Mouse (Mus musculus) midbrain, embryonic 12.5 days (tissue): Measurements from ENCODE around the gene Tmem150a. TPM values are rescaled to one million over a fixed set of nuclear protein-coding genes. Genes with fewer than 3 reads are reported as not detected.

Experiments
- ATAC-seq: fragments of 200-750 bp; cut with Nextera tagmentation; 2 replicates; pipeline ENCODE4 v1.8.0; 2017; ENCODE audit warnings: low read depth, moderate TSS enrichment, moderate library complexity; ENCODE audit not compliant: low FRiP score
- H3K27ac ChIP-seq: fragments of 300-500 bp; sonication (generic); replicated peaks from 2 replicates; pipeline ENCODE4 v1.5.1; 2016; ENCODE audit warnings: mild to moderate bottlenecking
- H3K27me3 ChIP-seq: fragments of 300-500 bp; sonication (generic); 2 replicates; pipeline ENCODE4 v1.6.1; 2016; ENCODE audit warnings: mild to moderate bottlenecking
- H3K36me3 ChIP-seq: fragments of 300-500 bp; sonication (generic); 2 replicates; pipeline ENCODE4 v1.6.1; 2016
- H3K4me1 ChIP-seq: fragments of 300-500 bp; sonication (generic); 2 replicates; pipeline ENCODE4 v1.6.1; 2016
- H3K4me2 ChIP-seq: fragments of 300-500 bp; sonication (generic); replicated peaks from 2 replicates; pipeline ENCODE4 v1.6.1; 2016; ENCODE audit warnings: mild to moderate bottlenecking, moderate library complexity
- H3K4me3 ChIP-seq: fragments of 300-500 bp; sonication (generic); 2 replicates; pipeline ENCODE4 v1.5.1; 2016; ENCODE audit warnings: mild to moderate bottlenecking
- H3K9ac ChIP-seq: fragments of 300-500 bp; sonication (generic); replicated peaks from 2 replicates; pipeline ENCODE4 v1.6.1; 2016; ENCODE audit warnings: mild to moderate bottlenecking, moderate library complexity
- H3K9me3 ChIP-seq: fragments of 300-500 bp; sonication (generic); 2 replicates; pipeline ENCODE4 v1.6.1; 2016; ENCODE audit warnings: mild to moderate bottlenecking
- WGBS: fragments of 180-500 bp; shearing (Covaris S2); methylation state at CpG from one replicate; pipeline ENCODE4 v1.1.7; 2016; 5-methylcytosine and 5-hydroxymethylcytosine counted together
- polyA plus RNA-seq: library from polyadenylated mRNA; unstranded; fragments of >200 nt; fragmentation: Nextera tagmentation; extraction: Ambion mirVana; gene quantifications from 2 replicates; pipeline ENCODE4 v1.2.1, GENCODE M21; 2016

Gene Tmem150a
- polyA plus RNA-seq, 1 experiment from 2014 or later: 8.2 TPM

DNA sequence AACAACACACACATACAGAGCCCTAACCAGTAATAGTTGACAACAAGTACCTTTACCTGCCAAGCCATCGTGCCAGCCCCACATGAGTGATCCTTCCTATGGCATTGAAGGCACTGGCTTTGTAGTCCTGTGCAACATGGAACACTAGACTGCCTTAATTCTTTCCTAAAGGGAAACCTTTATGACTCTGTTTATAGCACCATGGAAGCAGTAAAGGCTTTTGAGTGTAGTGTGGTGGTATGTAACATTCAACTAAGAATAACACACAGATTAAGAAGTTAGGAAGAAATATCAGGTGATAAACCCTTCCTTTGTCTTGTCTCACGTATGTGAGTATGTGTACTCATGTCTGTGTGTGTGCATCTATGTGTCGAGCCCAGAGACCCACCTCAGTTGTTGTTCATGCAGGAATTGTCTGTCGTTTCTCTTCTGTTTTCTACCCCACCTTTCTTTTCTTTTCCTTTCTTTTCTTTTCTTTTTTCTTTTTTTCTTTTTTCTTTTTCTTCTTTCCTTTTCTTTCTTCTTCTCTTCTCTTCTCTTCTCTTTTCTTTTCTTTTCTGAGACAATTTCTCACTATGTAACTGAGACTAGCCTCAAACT lies 11.7 kb downstream of the Tmem150a start, which contains the start of gene Rnf181:
Rnf181 (minus strand) TSS at position 113 of the 600 bp plus-strand sequence.
- no peak for ATAC-seq
- H3K4me2 ChIP-seq: no peak within 1 kb of the TSS
- no peaks in the 10 kb centered on the region for H3K36me3 ChIP-seq
- H3K9ac ChIP-seq: no peak within 1 kb of the TSS
- H3K9me3 ChIP-seq: no peaks in the 10 kb centered on the region
- peaks cover 3% of the 10 kb centered on the region for H3K27me3 ChIP-seq
- 74% methylated on average over 4 of the region's 4 CpGs for WGBS
- no peak within 1 kb of the TSS for H3K4me3 ChIP-seq
- H3K4me1 ChIP-seq: no peaks in the 10 kb centered on the region; the same call in 1 of the 2 replicates
- H3K27ac ChIP-seq: no peak within 1 kb of the TSS

DNA sequence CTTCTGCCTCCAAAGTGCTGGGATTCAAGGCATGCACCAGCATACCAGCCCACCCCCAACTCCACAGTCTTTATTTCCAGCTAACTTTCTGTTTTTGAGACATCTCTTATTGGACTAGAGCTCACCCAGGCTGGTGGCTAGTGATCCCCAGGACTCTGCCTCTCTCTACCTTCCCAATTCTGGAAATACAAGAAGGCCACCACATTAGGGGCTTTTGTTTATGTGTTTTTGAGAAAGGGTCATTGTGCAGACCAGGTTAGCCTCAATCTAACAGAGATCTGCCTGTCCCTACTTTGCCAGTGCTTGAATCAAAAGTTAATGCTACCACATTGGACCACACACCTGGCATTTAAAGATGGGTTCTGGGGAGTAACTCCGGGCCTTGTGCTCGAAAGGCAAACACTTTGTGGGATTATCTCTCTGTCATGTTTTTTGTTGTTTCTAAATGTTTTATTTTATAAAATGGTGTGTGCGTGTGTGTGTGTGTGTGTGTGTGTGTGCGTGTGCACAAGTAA lies 12.3 kb downstream of the Tmem150a start:
- Histone ChIP-seq H3K9me3 (no peaks in the 10 kb centered on the region), H3K4me3 (no peak overlapping the region), H3K9ac (no peak overlapping the region), H3K4me2 (no peak overlapping the region), H3K4me1 (no peaks in the 10 kb centered on the region; the same call in 1 of the 2 replicates), H3K27me3 (peaks cover 3% of the 10 kb centered on the region), H3K27ac (no peak overlapping the region), H3K36me3 (no peaks in the 10 kb centered on the region)
- WGBS: 70% methylated on average over 4 of the region's 4 CpGs
- ATAC-seq: no peak

DNA sequence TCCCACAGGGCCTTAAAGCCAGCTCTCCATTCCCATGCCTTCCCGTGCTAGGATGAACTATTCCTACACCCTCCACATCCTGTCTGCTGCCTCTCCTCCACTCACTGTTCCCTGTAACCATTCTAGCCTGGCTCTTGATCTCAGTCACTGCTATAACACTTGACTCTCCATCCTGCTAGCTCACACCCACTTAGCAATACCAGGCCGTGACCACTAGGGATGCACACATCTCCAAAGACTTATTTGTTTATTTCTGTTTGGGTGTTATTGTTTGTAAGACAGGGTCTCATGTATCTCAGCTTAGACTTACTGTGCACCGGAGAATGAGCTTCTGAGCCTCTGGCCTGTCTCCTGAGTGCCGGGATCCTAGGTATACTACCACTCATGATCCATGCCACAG lies 14.3 kb downstream of the Tmem150a start:
- no peaks in the 10 kb centered on the region for H3K9me3 ChIP-seq
- no peak for ATAC-seq
- WGBS: 83% methylated on average over 4 of the region's 4 CpGs
- H3K4me1 ChIP-seq: no peaks in the 10 kb centered on the region
- H3K36me3 ChIP-seq: no peaks in the 10 kb centered on the region
- no peak overlapping the region for H3K27ac ChIP-seq
- peaks cover 3% of the 10 kb centered on the region for H3K27me3 ChIP-seq
- no peak overlapping the region for H3K9ac ChIP-seq
- H3K4me3 ChIP-seq: no peak overlapping the region
- H3K4me2 ChIP-seq: no peak overlapping the region

DNA sequence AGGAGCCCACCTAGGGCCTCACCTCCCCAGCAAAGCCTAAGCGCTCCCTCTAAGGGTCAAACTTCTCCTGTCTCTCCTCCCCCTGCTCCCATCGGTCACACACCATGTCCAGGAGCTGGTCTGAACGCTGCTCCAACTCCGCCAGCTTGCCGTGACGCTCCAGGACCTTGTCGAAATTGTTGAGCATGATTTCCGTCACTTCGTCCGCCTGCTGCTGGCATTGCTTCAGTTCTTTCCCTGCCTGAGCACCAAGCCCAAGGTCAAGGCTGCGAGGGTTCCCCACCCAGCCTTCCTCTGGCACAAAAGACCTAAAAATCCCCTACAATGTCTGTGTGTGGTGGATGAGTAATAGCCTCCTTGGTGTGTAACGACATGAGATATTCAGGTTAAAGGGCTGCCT lies 14.8 kb downstream of the Tmem150a start:
- Histone ChIP-seq H3K9me3 (no peaks in the 10 kb centered on the region), H3K27ac (no peak overlapping the region), H3K27me3 (no peaks in the 10 kb centered on the region; the same call in 1 of the 2 replicates), H3K36me3 (no peaks in the 10 kb centered on the region), H3K4me1 (no peaks in the 10 kb centered on the region), H3K4me2 (no peak overlapping the region), H3K9ac (no peak overlapping the region), H3K4me3 (no peak overlapping the region)
- WGBS: 86% methylated on average over 12 of the region's 12 CpGs
- no peak for ATAC-seq

DNA sequence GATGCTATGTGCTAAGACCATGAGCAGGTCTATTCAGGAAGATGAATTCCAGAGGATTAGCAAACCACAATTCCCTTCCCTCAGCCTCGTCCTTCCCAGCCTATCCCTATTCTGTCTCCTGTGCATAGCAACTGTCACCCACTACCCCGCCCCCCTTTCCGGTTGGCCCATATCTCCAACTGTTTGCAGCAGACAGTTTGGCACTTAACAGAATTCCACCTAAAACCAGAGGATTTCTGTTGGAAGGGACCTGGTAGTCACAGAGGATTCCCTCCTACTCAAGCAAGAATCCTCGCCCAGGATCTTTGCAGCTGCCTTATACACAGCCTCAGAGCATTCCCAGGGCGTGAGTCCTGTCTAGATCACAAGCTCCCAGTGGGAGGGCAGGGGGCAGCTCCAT lies 15.9 kb downstream of the Tmem150a start:
- Histone ChIP-seq H3K27ac (no peak overlapping the region), H3K9me3 (no peaks in the 10 kb centered on the region), H3K4me1 (no peaks in the 10 kb centered on the region), H3K36me3 (no peaks in the 10 kb centered on the region), H3K9ac (no peak overlapping the region), H3K4me3 (no peak overlapping the region), H3K4me2 (no peak overlapping the region), H3K27me3 (no peaks in the 10 kb centered on the region; the same call in 1 of the 2 replicates)
- no peak for ATAC-seq
- WGBS: 41% methylated on average over 5 of the region's 5 CpGs

DNA sequence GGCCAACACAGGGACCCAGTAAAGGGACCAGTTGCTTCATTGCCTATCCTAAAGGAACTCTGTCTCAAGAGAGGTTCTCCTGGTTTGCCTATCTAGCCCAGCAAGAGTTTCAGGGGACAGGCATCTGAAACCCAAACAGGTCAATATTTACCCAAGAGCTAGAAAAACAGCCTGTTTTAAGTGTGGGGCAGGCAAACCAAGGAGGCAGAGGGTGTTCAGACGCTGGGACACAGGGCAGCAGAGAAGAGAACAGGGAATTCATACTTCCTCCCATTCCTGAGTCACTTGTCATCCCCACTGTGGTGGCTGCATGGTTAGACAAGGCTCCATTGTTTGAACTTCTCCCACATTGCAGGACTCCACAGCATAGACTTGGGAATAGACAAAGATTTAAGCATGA lies 16.3 kb downstream of the Tmem150a start:
- ATAC-seq: no peak
- Histone ChIP-seq H3K4me3 (no peak overlapping the region), H3K36me3 (no peaks in the 10 kb centered on the region), H3K27ac (no peak overlapping the region), H3K4me2 (no peak overlapping the region), H3K9me3 (no peaks in the 10 kb centered on the region), H3K9ac (no peak overlapping the region), H3K4me1 (no peaks in the 10 kb centered on the region), H3K27me3 (no peaks in the 10 kb centered on the region)
- 52% methylated on average over 1 of the region's 1 CpGs for WGBS

DNA sequence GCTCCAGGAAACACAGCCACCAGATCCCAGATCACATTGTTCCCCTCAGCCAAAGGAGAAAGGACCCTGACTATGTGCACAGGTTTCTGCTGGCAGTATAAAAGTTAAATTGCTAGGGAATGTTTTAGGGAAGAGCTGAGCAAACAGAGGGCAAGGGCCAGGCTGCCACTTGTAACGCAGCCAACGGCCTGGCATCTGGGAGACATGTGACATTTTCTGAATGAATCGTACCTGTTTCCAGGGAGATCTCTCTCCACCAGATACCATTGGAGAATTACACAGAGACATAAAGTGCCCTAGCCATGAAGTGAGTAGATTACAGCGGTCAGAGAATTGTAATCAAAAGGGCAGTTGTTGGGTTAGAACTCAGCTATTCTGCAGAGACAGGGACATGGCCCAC lies 17.9 kb downstream of the Tmem150a start:
- Histone ChIP-seq H3K4me2 (no peak overlapping the region), H3K9me3 (no peaks in the 10 kb centered on the region), H3K4me3 (no peak overlapping the region), H3K27ac (no peak overlapping the region), H3K9ac (no peak overlapping the region), H3K4me1 (no peaks in the 10 kb centered on the region), H3K36me3 (no peaks in the 10 kb centered on the region), H3K27me3 (peaks cover 5% of the 10 kb centered on the region; the same call in 1 of the 2 replicates)
- no peak for ATAC-seq
- 84% methylated on average over 4 of the region's 4 CpGs for WGBS

DNA sequence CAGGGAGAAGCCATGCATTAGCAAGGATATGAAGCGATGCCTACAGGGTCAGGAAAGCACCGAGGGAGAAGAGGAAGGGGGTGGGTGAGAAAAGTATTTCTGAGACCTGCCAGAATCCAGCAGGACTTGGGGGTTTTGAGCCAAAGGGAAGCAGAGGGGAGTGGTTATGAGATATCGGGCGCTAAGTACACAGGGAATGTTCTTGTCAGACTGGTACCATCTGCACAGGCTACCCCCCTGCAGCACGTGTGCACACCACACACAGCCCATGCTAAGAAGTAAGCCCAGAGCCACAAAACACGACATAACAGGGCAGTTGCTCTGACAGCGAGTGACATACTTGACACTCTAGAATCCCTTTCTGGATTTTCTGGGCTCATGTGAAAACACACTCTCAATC lies 19.0 kb downstream of the Tmem150a start:
- WGBS: 80% methylated on average over 7 of the region's 7 CpGs
- Histone ChIP-seq H3K27me3 (peaks cover 14% of the 10 kb centered on the region), H3K27ac (no peak overlapping the region), H3K4me1 (no peaks in the 10 kb centered on the region), H3K4me3 (no peak overlapping the region), H3K9ac (no peak overlapping the region), H3K36me3 (no peaks in the 10 kb centered on the region), H3K4me2 (no peak overlapping the region), H3K9me3 (no peaks in the 10 kb centered on the region)
- no peak for ATAC-seq

DNA sequence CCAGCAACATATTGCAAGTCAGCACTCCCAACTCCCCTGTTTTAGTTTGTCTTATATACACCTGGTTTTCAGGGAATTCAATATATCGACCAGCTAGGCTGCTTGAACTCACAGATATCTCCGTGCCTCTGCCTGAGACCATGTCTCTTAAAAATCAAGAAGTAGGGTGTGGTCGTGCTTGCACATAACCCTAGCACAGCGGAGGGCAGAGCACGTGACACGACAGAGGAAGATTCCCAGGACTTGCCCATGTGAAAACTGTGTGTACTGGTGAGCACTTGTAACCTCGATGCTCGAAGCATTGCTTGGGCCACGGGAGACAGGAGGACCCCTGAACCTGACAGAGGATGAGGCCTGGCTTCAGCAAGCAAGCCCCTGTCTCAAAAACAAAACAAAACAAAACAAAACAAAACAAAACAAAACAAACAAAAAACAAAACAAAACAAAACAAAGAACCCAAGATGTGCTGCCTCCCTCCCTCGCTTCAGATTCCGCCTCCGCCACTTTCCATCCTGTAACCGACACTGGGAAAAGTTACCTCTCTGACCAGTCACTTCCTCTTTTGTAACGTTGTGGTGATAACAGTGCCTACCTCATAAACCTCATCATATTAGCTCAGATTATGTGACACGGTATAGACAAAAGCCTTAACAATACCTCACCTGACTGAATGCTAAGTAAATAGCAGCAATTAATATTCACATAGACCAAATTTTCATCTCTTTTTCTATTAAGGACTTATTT lies 19.7 kb downstream of the Tmem150a start:
- no peak overlapping the region for H3K27ac ChIP-seq
- H3K4me1 ChIP-seq: peaks cover 2% of the 10 kb centered on the region; the same call in 1 of the 2 replicates
- no peak for ATAC-seq
- H3K9me3 ChIP-seq: no peaks in the 10 kb centered on the region
- no peak overlapping the region for H3K4me2 ChIP-seq
- H3K9ac ChIP-seq: no peak overlapping the region
- H3K27me3 ChIP-seq: peaks cover 22% of the 10 kb centered on the region
- H3K36me3 ChIP-seq: no peaks in the 10 kb centered on the region
- H3K4me3 ChIP-seq: no peak overlapping the region
- WGBS: 84% methylated on average over 15 of the region's 15 CpGs

DNA sequence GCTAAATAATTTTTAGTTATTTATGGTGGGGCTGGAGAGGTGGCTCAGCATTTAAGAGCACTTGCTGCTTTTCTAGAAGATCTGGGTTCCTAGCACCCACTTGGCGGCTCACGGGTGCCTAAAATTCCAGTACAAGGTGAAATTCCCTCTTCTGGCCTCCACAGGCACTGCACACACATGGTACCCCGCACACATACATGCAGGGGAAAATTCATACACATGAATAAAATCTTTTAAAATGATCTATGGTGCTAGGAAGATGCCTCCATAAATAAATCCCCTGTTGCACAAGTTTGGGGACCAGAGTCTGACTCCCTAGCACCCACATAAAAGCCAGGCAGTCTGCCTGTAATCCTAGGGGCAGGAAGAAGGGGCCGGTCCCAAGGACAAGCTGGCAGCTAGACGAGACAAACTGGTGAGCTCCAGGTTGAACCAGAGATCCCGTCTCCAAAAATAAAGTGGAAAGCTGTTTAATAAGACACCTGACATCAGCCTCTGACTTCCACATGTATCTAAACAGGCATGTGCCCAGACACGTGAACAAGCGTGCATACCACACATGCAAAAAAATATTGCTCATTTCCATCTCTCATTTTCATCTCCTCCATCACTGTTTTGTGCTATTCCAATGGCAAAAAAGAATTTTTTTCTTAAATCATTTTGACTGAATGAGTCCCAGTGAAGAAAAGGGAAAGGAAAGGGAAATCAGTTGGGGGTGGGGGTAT lies 23.4 kb downstream of the Tmem150a start:
- 86% methylated on average over 8 of the region's 8 CpGs for WGBS
- Histone ChIP-seq H3K4me2 (no peak overlapping the region), H3K4me3 (no peak overlapping the region), H3K27me3 (peaks cover 38% of the 10 kb centered on the region), H3K9ac (no peak overlapping the region), H3K9me3 (no peaks in the 10 kb centered on the region), H3K4me1 (peaks cover 6% of the 10 kb centered on the region; the same call in 1 of the 2 replicates), H3K27ac (no peak overlapping the region), H3K36me3 (no peaks in the 10 kb centered on the region)
- ATAC-seq: no peak

DNA sequence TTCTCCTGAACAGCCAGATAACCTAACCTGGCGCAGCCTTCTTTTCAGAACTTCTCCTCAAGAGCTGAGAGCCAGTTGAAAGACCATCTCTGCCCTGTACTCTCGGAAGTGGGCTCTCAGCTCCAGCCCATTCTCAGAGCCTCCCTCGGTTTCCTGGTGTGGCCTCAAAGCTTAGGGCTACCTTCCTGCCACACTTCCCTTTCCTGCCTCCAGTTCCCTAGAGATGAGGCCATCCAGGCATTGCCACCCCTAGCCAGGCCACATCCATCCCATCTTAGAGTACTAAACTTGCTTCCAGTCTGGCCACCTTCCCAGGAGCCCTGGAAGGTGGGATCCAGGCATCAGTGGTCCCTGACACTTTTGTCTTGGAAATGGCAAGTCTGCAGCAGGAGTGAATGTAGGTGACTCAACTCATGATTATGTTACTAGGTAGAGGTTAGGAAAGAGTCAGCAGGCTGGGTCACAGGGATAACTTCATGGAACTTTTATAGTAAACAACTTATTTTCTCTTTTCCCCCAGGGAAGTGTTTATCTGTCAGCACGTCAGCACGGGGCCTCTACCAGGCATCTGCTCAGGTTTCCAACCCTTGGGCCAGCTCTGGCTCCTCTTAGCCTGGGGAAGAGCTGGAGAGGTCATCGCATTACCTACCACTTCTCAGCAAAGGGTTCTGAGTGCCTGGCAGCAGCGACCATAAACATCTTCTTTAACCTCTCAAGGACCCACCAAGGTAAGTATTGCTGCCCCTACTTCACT lies 24.3 kb downstream of the Tmem150a start:
- WGBS: 49% methylated on average over 7 of the region's 7 CpGs

More for the DNA sequence above, 24.3 kb downstream of the Tmem150a start:
- Histone ChIP-seq H3K27me3 (peaks cover 38% of the 10 kb centered on the region), H3K4me1 (peaks cover 6% of the 10 kb centered on the region; the same call in 1 of the 2 replicates), H3K4me2 (peak overlapping the region; percentile 60), H3K9me3 (no peaks in the 10 kb centered on the region), H3K27ac (no peak overlapping the region), H3K4me3 (peak overlapping the region; percentile 45), H3K9ac (peak overlapping the region; percentile 47; the same call in 1 of the 2 replicates), H3K36me3 (no peaks in the 10 kb centered on the region)
- no peak for ATAC-seq
